Mouse (Mus musculus): ENCODE results near the gene Rims4. TPM values are rescaled to one million over a fixed set of nuclear protein-coding genes. Genes with fewer than 3 reads are reported as not detected.

The Rims4 gene
- polyA plus RNA-seq, 1 experiment from 2014 or later, result 3.5 TPM

DNA sequence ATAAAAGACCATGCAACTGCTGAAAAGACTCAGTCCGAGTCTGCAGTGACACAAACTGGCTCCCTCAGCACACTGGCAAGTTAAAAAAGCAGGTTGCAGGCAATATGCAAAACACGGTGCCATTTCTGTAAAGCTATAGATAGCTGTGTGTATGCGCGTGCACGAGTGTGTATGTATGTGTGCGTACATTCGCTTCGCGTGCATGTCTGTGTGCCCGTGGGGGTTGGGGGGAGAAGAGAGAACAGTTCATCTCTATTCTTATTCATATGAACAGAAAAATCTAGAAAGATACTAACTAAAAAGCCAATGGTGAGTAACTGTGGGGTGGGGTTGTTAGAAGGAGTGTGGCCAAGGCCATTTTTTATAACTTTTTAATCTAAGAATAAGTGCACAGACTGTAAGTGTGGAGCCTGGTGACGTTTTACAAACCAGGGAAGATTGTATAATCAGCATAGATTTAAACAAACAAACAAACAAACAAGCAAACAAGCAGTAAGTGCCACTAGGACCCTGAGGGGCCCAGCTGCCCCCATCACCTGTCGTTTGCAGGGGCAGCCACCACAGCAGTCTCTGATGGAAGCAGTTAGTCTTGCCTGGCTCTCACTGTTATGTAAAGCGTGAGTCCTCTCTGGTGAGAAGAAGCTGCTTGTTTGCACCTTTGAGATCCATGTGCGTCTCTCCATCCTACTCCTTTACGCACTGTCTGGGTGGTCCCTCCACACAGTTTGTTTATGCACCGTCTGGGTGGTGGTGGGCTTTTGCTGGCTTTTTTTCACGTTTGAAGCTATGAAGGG, 35.4 kb downstream of the Rims4 start:
- Histone ChIP-seq H3K4me1 (no peaks in the 10 kb centered on the region), H3K4me2 (no peak overlapping the region), H3K9me3 (no peaks in the 10 kb centered on the region), H3K27me3 (0 out of 2 replicates have a peak, but pooled peaks cover 2% of the 10 kb centered on the region), H3K4me3 (replicated peaks) (no peak overlapping the region), H3K36me3 (replicated peaks) (no peaks in the 10 kb centered on the region), H3K9ac (no peak overlapping the region), H3K27ac (no peak overlapping the region)
- ATAC-seq (ENCODE audit: low FRiP score), result no peak
- 71% methylated on average over 17 of the region's 17 CpGs for WGBS

- ATAC-seq (ENCODE audit: low FRiP score), result no peak
- WGBS, result 90% methylated on average over 6 of the region's 6 CpGs
- Histone ChIP-seq H3K27me3 (0 out of 2 replicates have a peak, but pooled peaks cover 2% of the 10 kb centered on the region), H3K36me3 (replicated peaks) (no peaks in the 10 kb centered on the region), H3K9me3 (no peaks in the 10 kb centered on the region), H3K27ac (no peak overlapping the region), H3K4me3 (replicated peaks) (no peak overlapping the region), H3K9ac (no peak overlapping the region), H3K4me2 (no peak overlapping the region), H3K4me1 (peaks cover 9% of the 10 kb centered on the region)
Observed at GRCm38 (mm10) chr2:163880891-163881290, 37.6 kb downstream of the Rims4 start.

DNA sequence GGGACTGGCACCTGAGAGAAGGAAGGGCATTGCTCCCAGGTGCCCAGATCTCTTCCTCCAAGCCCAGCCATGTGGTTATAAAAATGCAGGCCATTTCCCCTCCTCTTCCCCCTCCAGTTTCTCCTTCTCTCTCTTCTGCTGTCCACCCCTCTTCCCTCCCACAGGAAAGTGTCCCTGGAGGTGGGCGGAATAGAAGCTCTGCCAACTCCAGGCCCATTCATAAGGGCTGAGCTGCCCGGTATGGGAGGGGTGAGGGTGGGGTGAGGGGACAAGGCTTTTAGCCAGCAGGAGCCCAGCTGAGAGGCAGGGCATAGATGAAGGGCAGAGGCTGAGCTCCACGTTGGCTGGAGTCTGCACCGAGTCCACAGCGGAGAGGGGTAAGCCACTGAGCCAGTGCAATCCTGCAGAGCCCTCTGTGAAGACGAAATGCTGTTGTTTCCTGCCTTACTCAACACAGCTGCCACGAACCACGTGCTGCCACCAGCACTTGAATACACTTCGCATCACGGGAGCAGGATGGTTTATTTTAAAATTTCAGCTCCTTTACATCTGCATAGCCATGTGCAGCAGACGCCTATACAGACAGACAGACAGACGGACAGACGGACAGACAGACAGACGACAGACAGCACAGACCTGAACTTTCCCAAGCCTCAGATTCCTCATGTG, 41.5 kb downstream of the Rims4 start:
- H3K27ac ChIP-seq, result no peak overlapping the region
- no peak overlapping the region for H3K4me2 ChIP-seq
- H3K4me3 ChIP-seq (replicated peaks), result no peak overlapping the region
- ATAC-seq (ENCODE audit: low FRiP score), result no peak
- H3K4me1 ChIP-seq, result peaks cover 30% of the 10 kb centered on the region
- H3K9ac ChIP-seq, result no peak overlapping the region
- peaks cover 21% of the 10 kb centered on the region for H3K27me3 ChIP-seq
- no peaks in the 10 kb centered on the region for H3K9me3 ChIP-seq
- H3K36me3 ChIP-seq (replicated peaks), result no peaks in the 10 kb centered on the region
- 79% methylated on average over 14 of the region's 14 CpGs for WGBS

DNA sequence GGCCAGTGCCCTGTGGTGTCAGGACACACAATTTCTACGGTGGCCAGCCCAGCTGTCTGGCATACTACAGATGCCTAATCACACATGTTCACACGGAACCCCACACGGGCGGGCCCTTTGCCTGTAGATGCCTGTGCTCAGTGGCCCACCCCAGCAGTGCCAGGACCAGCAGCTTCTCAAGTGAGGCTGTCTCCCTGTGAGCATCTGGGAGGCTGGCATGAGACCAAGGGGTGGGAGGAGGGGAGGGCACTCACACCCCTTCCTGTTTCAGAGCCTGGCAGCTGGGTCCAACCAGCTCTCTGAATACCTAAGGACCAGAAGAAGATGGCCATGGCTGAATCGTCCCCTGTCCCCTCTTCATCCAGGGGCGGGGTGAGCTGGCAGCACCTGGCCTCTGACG, 43.0 kb downstream of the Rims4 start:
- Histone ChIP-seq H3K27me3 (peaks cover 29% of the 10 kb centered on the region), H3K36me3 (replicated peaks) (no peaks in the 10 kb centered on the region), H3K4me2 (no peak overlapping the region), H3K4me3 (replicated peaks) (no peak overlapping the region), H3K4me1 (peaks cover 32% of the 10 kb centered on the region), H3K27ac (0 out of 2 replicates have a peak overlapping the region, but pooled peaks have one; percentile 25), H3K9ac (no peak overlapping the region), H3K9me3 (no peaks in the 10 kb centered on the region)
- 0 out of 2 replicates have a peak, but pooled peaks have one; percentile 33 for ATAC-seq (ENCODE audit: low FRiP score)
- 77% methylated on average over 7 of the region's 7 CpGs for WGBS

GRCm38 (mm10) chr2:163874877-163875276, 43.6 kb downstream of the Rims4 start:
- no peak for ATAC-seq (ENCODE audit: low FRiP score)
- 24% methylated on average over 5 of the region's 5 CpGs for WGBS
- H3K4me2 ChIP-seq, result no peak overlapping the region
- peaks cover 32% of the 10 kb centered on the region for H3K4me1 ChIP-seq
- no peaks in the 10 kb centered on the region for H3K9me3 ChIP-seq
- no peaks in the 10 kb centered on the region for H3K36me3 ChIP-seq (replicated peaks)
- no peak overlapping the region for H3K4me3 ChIP-seq (replicated peaks)
- H3K27ac ChIP-seq, result no peak overlapping the region
- peaks cover 35% of the 10 kb centered on the region for H3K27me3 ChIP-seq
- no peak overlapping the region for H3K9ac ChIP-seq

- 65% methylated on average over 3 of the region's 3 CpGs for WGBS
- H3K27me3 ChIP-seq, result peaks cover 50% of the 10 kb centered on the region
Observed at GRCm38 (mm10) chr2:163871906-163872305, 46.6 kb downstream of the Rims4 start.

GRCm38 (mm10) chr2:163871266-163871665, 47.2 kb downstream of the Rims4 start:
- Histone ChIP-seq H3K9ac (no peak overlapping the region), H3K36me3 (replicated peaks) (no peaks in the 10 kb centered on the region), H3K9me3 (no peaks in the 10 kb centered on the region), H3K4me1 (peaks cover 26% of the 10 kb centered on the region), H3K27ac (no peak overlapping the region), H3K27me3 (peaks cover 51% of the 10 kb centered on the region), H3K4me2 (no peak overlapping the region), H3K4me3 (replicated peaks) (no peak overlapping the region)
- WGBS, result 79% methylated on average over 4 of the region's 4 CpGs
- ATAC-seq (ENCODE audit: low FRiP score), result no peak

More at GRCm38 (mm10) chr2:163871906-163872305, 46.6 kb downstream of the Rims4 start:
- ATAC-seq (ENCODE audit: low FRiP score), result no peak
- Histone ChIP-seq H3K4me1 (peaks cover 31% of the 10 kb centered on the region), H3K9ac (no peak overlapping the region), H3K4me3 (replicated peaks) (no peak overlapping the region), H3K27ac (no peak overlapping the region), H3K36me3 (replicated peaks) (no peaks in the 10 kb centered on the region), H3K9me3 (no peaks in the 10 kb centered on the region), H3K4me2 (no peak overlapping the region)

DNA sequence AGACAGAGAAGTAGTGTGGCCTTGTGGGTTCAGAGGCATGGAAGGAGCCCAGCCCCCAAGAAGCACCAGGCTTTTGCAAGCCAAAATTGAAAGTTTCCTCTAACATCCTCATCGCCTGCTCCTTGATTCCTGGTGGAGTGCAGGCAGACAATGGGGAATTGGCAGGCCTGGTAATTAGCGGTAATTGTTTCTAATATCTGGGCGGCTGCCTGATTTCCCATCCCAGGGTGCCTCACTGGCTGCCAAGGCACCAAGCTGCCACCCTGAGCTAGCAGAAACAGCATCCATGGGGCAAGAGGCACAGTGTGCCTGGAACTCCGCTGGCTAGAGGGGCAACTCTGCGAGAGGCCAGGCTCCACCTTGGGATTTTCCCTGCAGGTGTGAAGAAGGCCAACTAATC, 48.7 kb downstream of the Rims4 start:
- no peak overlapping the region for H3K9ac ChIP-seq
- peaks cover 62% of the 10 kb centered on the region for H3K27me3 ChIP-seq
- H3K9me3 ChIP-seq, result no peaks in the 10 kb centered on the region
- ATAC-seq (ENCODE audit: low FRiP score), result no peak
- H3K4me1 ChIP-seq, result peaks cover 12% of the 10 kb centered on the region; the same call in 1 of the 2 replicates
- no peak overlapping the region for H3K4me3 ChIP-seq (replicated peaks)
- no peaks in the 10 kb centered on the region for H3K36me3 ChIP-seq (replicated peaks)
- 46% methylated on average over 5 of the region's 5 CpGs for WGBS
- H3K27ac ChIP-seq, result no peak overlapping the region
- no peak overlapping the region for H3K4me2 ChIP-seq

GRCm38 (mm10) chr2:163866061-163866460, 52.4 kb downstream of the Rims4 start:
- 0 out of 2 replicates have a peak, but pooled peaks cover 2% of the 10 kb centered on the region for H3K4me1 ChIP-seq
- ATAC-seq (ENCODE audit: low FRiP score), result no peak
- no peak overlapping the region for H3K4me3 ChIP-seq (replicated peaks)
- no peak overlapping the region for H3K27ac ChIP-seq
- H3K9ac ChIP-seq, result no peak overlapping the region
- no peaks in the 10 kb centered on the region for H3K9me3 ChIP-seq
- 86% methylated on average over 9 of the region's 9 CpGs for WGBS
- H3K36me3 ChIP-seq (replicated peaks), result no peaks in the 10 kb centered on the region
- H3K4me2 ChIP-seq, result no peak overlapping the region
- H3K27me3 ChIP-seq, result peaks cover 50% of the 10 kb centered on the region

DNA sequence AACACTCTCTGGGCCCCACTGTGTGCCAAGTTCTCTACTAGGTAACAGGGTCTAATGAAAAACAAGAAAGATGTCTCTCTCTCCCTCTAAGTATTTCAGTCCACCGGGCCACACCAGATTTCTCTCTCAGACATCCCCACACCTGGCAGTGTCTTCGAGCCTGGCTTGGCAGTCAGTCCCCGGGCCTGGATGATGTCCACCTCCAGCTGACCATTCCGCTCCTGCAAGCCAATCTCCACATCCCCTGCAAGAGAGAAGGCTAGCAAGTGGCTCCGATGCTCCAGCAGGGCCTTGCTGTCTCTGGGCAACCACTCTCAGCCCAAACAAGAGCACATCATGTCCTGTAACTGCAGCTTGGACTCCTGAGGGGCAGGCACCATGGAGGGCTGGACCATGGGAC, 53.2 kb downstream of the Rims4 start:
- H3K4me1 ChIP-seq, result no peaks in the 10 kb centered on the region
- H3K9ac ChIP-seq, result no peak overlapping the region
- H3K36me3 ChIP-seq (replicated peaks), result no peaks in the 10 kb centered on the region
- 94% methylated on average over 5 of the region's 5 CpGs for WGBS
- H3K27ac ChIP-seq, result no peak overlapping the region
- no peak overlapping the region for H3K4me2 ChIP-seq
- H3K27me3 ChIP-seq, result peaks cover 47% of the 10 kb centered on the region
- no peak overlapping the region for H3K4me3 ChIP-seq (replicated peaks)
- ATAC-seq (ENCODE audit: low FRiP score), result no peak
- no peaks in the 10 kb centered on the region for H3K9me3 ChIP-seq

- Histone ChIP-seq H3K4me1 (peaks cover 12% of the 10 kb centered on the region), H3K9me3 (no peaks in the 10 kb centered on the region), H3K4me2 (peak overlapping the region; percentile 41), H3K9ac (no peak overlapping the region), H3K4me3 (replicated peaks) (peak overlapping the region; percentile 8; the same call in 1 of the 2 replicates), H3K27ac (no peak overlapping the region), H3K27me3 (peaks cover 74% of the 10 kb centered on the region), H3K36me3 (replicated peaks) (no peaks in the 10 kb centered on the region)
- WGBS, result 14% methylated on average over 50 of the region's 50 CpGs
- ATAC-seq (ENCODE audit: low FRiP score), result peak; percentile 78
Observed at GRCm38 (mm10) chr2:163858254-163858947, 60.1 kb downstream of the Rims4 start.

- Histone ChIP-seq H3K9ac (no peak overlapping the region), H3K4me1 (peaks cover 13% of the 10 kb centered on the region), H3K27ac (no peak overlapping the region), H3K27me3 (peaks cover 74% of the 10 kb centered on the region), H3K4me3 (replicated peaks) (no peak overlapping the region), H3K4me2 (no peak overlapping the region), H3K9me3 (no peaks in the 10 kb centered on the region), H3K36me3 (replicated peaks) (no peaks in the 10 kb centered on the region)
- WGBS, result 77% methylated on average over 6 of the region's 6 CpGs
- ATAC-seq (ENCODE audit: low FRiP score), result no peak
Observed at GRCm38 (mm10) chr2:163857233-163857632, 61.2 kb downstream of the Rims4 start.

Data from forebrain, embryonic 12.5 days (tissue).